Mouse (Mus musculus): ENCODE data around the gene Rgs11. TPM values are rescaled to one million over a fixed set of nuclear protein-coding genes. Genes with fewer than 3 reads are reported as not detected.
"Not testable (repeated sequence)": the region's sequence is repeated elsewhere in the genome, so short reads cannot be mapped to it uniquely, and the experiment has no call there.

Rgs11 gene
- 1 to 10 TPM in 1 of 2 experiments, under 1 TPM in 1; 0.94 to 1.9 TPM for total RNA-seq (2021)
- long read RNA-seq, experiment 1, partial matches to known transcripts = 0 of 3 reads
- long read RNA-seq, experiment 1, other reads (novel, unspliced or antisense) = 3 of 3 reads
- long read RNA-seq, experiment 2 = 0 reads

- peak; percentile 48 for DNase-seq
These were observed at the start of gene Rgs11 for GRCm38 (mm10) chr17:26202737-26203136. TSS of gene Rgs11 (plus strand) at chr17:26202951.

- no peak for DNase-seq
These were observed 40.0 kb upstream of the Rgs11 start for GRCm38 (mm10) chr17:26162736-26163135.

- no peak for DNase-seq
These were observed 34.7 kb upstream of the Rgs11 start for GRCm38 (mm10) chr17:26168039-26168438.

- DNase-seq = not testable (repeated sequence)
These were observed 27.5 kb upstream of the Rgs11 start for GRCm38 (mm10) chr17:26175248-26175647.

GRCm38 (mm10) chr17:26178611-26179010 is 24.1 kb upstream of the Rgs11 start:
- DNase-seq = no peak

GRCm38 (mm10) chr17:26181179-26181578 is 21.6 kb upstream of the Rgs11 start:
- DNase-seq = no peak

GRCm38 (mm10) chr17:26187592-26187991 is 15.2 kb upstream of the Rgs11 start:
- DNase-seq = no peak

- no peak for DNase-seq
These were observed 14.5 kb upstream of the Rgs11 start for GRCm38 (mm10) chr17:26188091-26188805.

GRCm38 (mm10) chr17:26191486-26191885 is 11.3 kb upstream of the Rgs11 start:
- DNase-seq = not testable (repeated sequence)

GRCm38 (mm10) chr17:26192481-26193190 is 10.1 kb upstream of the Rgs11 start:
- no peak for DNase-seq

GRCm38 (mm10) chr17:26198892-26199291 is 3.9 kb upstream of the Rgs11 start, which contains the start of gene Pdia2:
TSS of gene Pdia2 (minus strand) at chr17:26199087.
- DNase-seq = no peak

GRCm38 (mm10) chr17:26200831-26201705 is 1.7 kb upstream of the Rgs11 start:
- DNase-seq = peak; percentile 38

- DNase-seq = no peak
These were observed 753 bp upstream of the Rgs11 start for GRCm38 (mm10) chr17:26201998-26202397.

GRCm38 (mm10) chr17:26203321-26203811 is 615 bp downstream of the Rgs11 start:
- no peak for DNase-seq

GRCm38 (mm10) chr17:26204766-26205165 is 2.0 kb downstream of the Rgs11 start:
- DNase-seq = no peak

GRCm38 (mm10) chr17:26206392-26206791 is 3.6 kb downstream of the Rgs11 start:
- no peak for DNase-seq

GRCm38 (mm10) chr17:26207686-26208085 is 4.9 kb downstream of the Rgs11 start, which contains the start of gene Arhgdig:
TSS of gene Arhgdig (minus strand) at chr17:26207786.
- no peak for DNase-seq

GRCm38 (mm10) chr17:26212241-26212640 is 9.5 kb downstream of the Rgs11 start:
- no peak for DNase-seq

GRCm38 (mm10) chr17:26212681-26213080 is 9.9 kb downstream of the Rgs11 start:
- no peak for DNase-seq

GRCm38 (mm10) chr17:26221508-26221907 is 18.8 kb downstream of the Rgs11 start:
- DNase-seq = no peak

GRCm38 (mm10) chr17:26225150-26225549 is 22.4 kb downstream of the Rgs11 start:
- no peak for DNase-seq

GRCm38 (mm10) chr17:26229776-26230175 is 27.0 kb downstream of the Rgs11 start:
- no peak for DNase-seq

Measured in gastrocnemius, postnatal 10 days (tissue).